Mouse (Mus musculus): ENCODE results near the gene Calr3. TPM values are rescaled to one million over a fixed set of nuclear protein-coding genes. Genes with fewer than 3 reads are reported as not detected.

Calr3 gene
- polyA plus RNA-seq, 1 experiment from 2014 or later = 1.2 TPM

DNA sequence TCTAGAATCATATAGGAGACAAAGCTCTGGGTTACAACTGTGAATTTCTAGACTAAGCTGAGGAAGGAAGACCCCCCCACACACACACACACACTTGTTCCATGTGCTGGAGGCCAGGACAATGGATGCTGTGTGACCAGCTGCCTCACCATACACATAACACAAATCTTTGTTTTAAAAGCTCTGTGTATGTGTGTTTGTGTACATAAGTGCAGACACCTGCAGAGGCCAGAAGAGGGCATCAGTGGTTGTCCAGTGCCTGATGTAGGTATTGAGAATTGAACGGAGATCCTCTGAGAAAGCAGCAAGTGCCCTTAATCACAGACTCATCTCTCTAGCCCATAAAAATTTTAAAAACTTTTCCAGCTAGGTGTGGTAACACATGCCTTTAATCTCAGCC is 20.7 kb downstream of the Calr3 start:
- Histone ChIP-seq H3K27me3 (ENCODE audit: control insufficient read depth, insufficient read depth, low read length) (no peaks in the 10 kb centered on the region), H3K36me3 (replicated peaks; ENCODE audit: control insufficient read depth, insufficient read depth, low read depth, low read length) (no peaks in the 10 kb centered on the region), H3K4me2 (ENCODE audit: low read depth, low read length) (no peak overlapping the region), H3K4me1 (ENCODE audit: control insufficient read depth, insufficient read depth, low read length) (peaks cover 5% of the 10 kb centered on the region; the same call in 1 of the 2 replicates), H3K9me3 (replicated peaks; ENCODE audit: control insufficient read depth, low read length) (no peaks in the 10 kb centered on the region), H3K4me3 (ENCODE audit: low read depth, low read length) (no peak overlapping the region), H3K9ac (replicated peaks; ENCODE audit: low read length) (no peak overlapping the region), H3K27ac (replicated peaks; ENCODE audit: low read depth, low read length) (no peak overlapping the region)
- DNase-seq (ENCODE audit: low spot score) (no peak), ATAC-seq (replicated peaks; ENCODE audit: insufficient number of reproducible peaks, low FRiP score, low TSS enrichment, low read depth) (no peak)
- 58% methylated on average over 1 of the region's 1 CpGs for WGBS

DNA sequence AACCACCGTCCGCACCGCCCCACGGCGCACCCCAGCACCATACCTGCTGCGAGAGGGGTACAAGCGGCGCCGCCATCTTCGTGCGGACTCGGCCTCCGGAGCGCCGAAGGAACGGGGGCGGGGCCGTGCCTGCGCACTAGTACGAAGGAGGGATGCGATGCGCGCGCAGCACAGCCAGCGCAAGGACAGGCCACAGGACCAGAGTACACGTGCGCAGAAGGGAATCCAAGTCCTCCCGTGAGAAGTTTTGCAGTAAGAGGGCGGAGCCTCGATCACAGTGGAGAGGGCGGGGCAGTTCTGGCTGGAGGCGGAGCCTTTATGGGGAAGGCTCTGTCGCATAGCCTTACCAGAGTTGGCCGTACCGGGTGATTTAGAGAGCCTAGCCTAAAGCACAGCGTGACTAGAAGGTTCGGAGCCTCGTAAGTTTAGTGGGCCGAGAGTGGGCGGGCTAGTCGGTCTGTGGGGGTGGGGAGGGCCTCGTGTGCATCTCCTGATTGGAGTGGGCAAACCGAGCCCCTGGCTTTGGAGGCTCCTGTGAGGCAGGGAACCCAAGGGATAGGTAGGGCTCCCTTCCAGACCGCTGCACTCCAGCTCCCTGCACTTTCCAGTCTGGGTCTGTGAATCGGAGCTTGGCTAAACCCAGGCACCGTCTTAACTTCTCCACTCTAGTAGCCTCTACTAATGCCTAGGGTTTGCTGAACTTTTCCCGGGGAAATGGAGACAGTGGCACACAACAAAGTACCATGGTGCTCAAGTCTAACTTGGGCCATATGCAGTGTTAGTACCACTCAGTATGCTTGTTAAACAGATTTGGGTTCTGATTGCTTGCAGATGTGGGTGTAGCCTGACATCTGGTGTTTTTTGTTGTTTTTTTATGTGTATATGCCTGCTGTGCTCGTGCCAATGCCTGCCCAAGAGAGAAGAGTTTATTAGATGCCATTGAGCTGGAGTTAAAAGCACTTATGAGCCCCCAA is 22.0 kb downstream of the Calr3 start, which contains the start of gene Eps15l1:
TSS of gene Eps15l1 (minus strand) at position 99 of the 974 bp plus-strand sequence.
- Histone ChIP-seq H3K9ac (replicated peaks; ENCODE audit: low read length) (peak within 1 kb of the TSS; percentile 90), H3K27ac (replicated peaks; ENCODE audit: low read depth, low read length) (peak within 1 kb of the TSS; percentile 78)
- WGBS = under 1% methylated on average over 48 of the region's 48 CpGs

DNA sequence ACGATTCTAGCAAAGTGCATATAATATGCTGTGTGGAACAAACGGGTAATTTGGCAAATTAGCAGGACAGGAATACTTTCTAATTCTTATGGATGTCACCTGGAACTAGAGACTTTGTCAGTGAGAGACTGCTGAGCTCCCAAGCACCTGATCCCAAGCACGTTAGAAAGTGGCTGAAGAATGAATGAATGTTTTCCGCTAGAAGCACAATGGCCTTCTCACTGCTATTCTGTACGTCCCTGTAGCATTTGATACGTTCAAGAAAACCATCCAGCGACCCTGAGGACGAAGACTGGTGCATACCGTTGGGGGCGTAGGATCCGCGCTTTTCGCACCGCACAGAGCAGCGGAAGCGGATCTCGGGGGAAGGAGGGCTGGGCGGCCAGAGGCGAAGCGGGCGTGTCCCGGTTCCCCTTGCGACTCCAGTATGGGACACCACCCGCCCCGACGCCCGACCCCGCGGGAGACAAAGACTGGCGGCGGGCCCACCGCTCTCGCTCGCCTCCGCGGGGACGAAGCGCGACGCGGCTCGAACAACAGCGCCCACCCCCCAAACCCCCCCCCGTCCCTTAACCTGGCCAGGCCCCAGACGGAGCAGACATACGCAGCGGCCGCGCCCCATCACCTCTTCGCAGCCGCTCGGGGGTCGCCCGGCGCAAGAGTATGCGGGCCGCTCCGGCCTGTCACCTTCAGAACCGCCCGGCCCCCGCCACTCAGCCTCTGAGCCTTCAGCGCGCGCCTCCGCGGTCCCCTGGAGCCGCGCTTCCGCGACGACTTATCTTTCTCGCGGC is 22.9 kb downstream of the Calr3 start:
- ATAC-seq (replicated peaks; ENCODE audit: insufficient number of reproducible peaks, low FRiP score, low TSS enrichment, low read depth) (peak; percentile 67), DNase-seq (ENCODE audit: low spot score) (peak; percentile 47)
- Histone ChIP-seq H3K4me1 (ENCODE audit: control insufficient read depth, insufficient read depth, low read length) (peaks cover 5% of the 10 kb centered on the region; the same call in 1 of the 2 replicates), H3K4me2 (ENCODE audit: low read depth, low read length) (peak overlapping the region; percentile 63), H3K27me3 (ENCODE audit: control insufficient read depth, insufficient read depth, low read length) (no peaks in the 10 kb centered on the region), H3K4me3 (ENCODE audit: low read depth, low read length) (peak overlapping the region; percentile 89), H3K36me3 (replicated peaks; ENCODE audit: control insufficient read depth, insufficient read depth, low read depth, low read length) (no peaks in the 10 kb centered on the region), H3K9ac (replicated peaks; ENCODE audit: low read length) (peak overlapping the region; percentile 90), H3K9me3 (replicated peaks; ENCODE audit: control insufficient read depth, low read length) (no peaks in the 10 kb centered on the region), H3K27ac (replicated peaks; ENCODE audit: low read depth, low read length) (peak overlapping the region; percentile 75)
- under 1% methylated on average over 62 of the region's 73 CpGs for WGBS

More for the DNA sequence above, 22.0 kb downstream of the Calr3 start, which contains the start of gene Eps15l1:
- peaks cover 5% of the 10 kb centered on the region; the same call in 1 of the 2 replicates for H3K4me1 ChIP-seq (ENCODE audit: control insufficient read depth, insufficient read depth, low read length)
- no peaks in the 10 kb centered on the region for H3K36me3 ChIP-seq (replicated peaks; ENCODE audit: control insufficient read depth, insufficient read depth, low read depth, low read length)
- peak; percentile 98 for ATAC-seq (replicated peaks; ENCODE audit: insufficient number of reproducible peaks, low FRiP score, low TSS enrichment, low read depth)
- peak within 1 kb of the TSS; percentile 89 for H3K4me3 ChIP-seq (ENCODE audit: low read depth, low read length)
- peak; percentile 99 for DNase-seq (ENCODE audit: low spot score)
- peak within 1 kb of the TSS; percentile 70 for H3K4me2 ChIP-seq (ENCODE audit: low read depth, low read length)
- H3K9me3 ChIP-seq (replicated peaks; ENCODE audit: control insufficient read depth, low read length) = no peaks in the 10 kb centered on the region
- no peaks in the 10 kb centered on the region for H3K27me3 ChIP-seq (ENCODE audit: control insufficient read depth, insufficient read depth, low read length)

DNA sequence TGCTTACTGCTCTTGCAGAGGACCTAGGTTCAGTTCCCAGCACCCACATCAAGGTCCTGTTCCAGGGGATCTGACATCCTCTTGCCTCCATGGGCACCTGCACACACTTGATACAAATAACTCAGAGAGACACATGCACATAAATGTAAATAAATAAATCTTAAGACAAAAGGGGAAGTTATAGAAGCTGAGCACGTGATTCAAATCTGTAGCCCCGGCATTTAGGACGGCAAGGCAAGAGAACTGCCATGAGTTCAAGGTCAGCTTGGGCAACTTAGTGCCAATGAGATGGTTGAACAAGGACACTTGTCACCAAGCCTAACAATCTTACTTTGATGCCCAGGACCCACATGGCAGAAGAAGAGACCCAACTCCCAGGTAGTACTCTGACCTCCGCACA is 25.6 kb downstream of the Calr3 start:
- Histone ChIP-seq H3K9me3 (replicated peaks; ENCODE audit: control insufficient read depth, low read length) (no peaks in the 10 kb centered on the region), H3K27ac (replicated peaks; ENCODE audit: low read depth, low read length) (no peak overlapping the region), H3K9ac (replicated peaks; ENCODE audit: low read length) (no peak overlapping the region), H3K4me3 (ENCODE audit: low read depth, low read length) (no peak overlapping the region), H3K4me2 (ENCODE audit: low read depth, low read length) (no peak overlapping the region), H3K27me3 (ENCODE audit: control insufficient read depth, insufficient read depth, low read length) (no peaks in the 10 kb centered on the region), H3K36me3 (replicated peaks; ENCODE audit: control insufficient read depth, insufficient read depth, low read depth, low read length) (no peaks in the 10 kb centered on the region), H3K4me1 (ENCODE audit: control insufficient read depth, insufficient read depth, low read length) (peaks cover 5% of the 10 kb centered on the region; the same call in 1 of the 2 replicates)
- WGBS = 98% methylated on average over 4 of the region's 4 CpGs
- DNase-seq (ENCODE audit: low spot score) (no peak), ATAC-seq (replicated peaks; ENCODE audit: insufficient number of reproducible peaks, low FRiP score, low TSS enrichment, low read depth) (no peak)

DNA sequence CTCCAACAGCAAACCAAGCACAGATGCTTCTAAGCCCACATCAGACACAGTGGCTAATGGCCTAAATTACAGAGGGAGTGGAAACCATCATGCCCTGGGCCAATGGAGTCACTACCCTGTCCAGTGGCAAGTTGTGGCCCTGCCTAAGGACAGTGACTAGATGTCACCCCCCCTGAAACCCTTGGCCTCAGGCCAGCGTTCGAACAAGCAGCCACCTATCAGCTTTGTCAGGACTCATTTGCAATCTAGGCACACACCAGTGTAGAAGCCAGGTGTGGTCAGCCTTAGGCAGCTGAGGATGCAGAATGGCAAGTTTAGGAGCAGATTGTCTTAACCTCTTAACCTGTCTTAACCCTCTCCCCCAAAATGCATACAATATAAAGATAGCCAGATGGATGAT is 28.4 kb downstream of the Calr3 start:
- Histone ChIP-seq H3K9ac (replicated peaks; ENCODE audit: low read length) (no peak overlapping the region), H3K4me2 (ENCODE audit: low read depth, low read length) (no peak overlapping the region), H3K36me3 (replicated peaks; ENCODE audit: control insufficient read depth, insufficient read depth, low read depth, low read length) (no peaks in the 10 kb centered on the region), H3K27me3 (ENCODE audit: control insufficient read depth, insufficient read depth, low read length) (no peaks in the 10 kb centered on the region), H3K4me1 (ENCODE audit: control insufficient read depth, insufficient read depth, low read length) (peaks cover 5% of the 10 kb centered on the region; the same call in 1 of the 2 replicates), H3K9me3 (replicated peaks; ENCODE audit: control insufficient read depth, low read length) (no peaks in the 10 kb centered on the region), H3K27ac (replicated peaks; ENCODE audit: low read depth, low read length) (no peak overlapping the region), H3K4me3 (ENCODE audit: low read depth, low read length) (no peak overlapping the region)
- DNase-seq (ENCODE audit: low spot score) (no peak), ATAC-seq (replicated peaks; ENCODE audit: insufficient number of reproducible peaks, low FRiP score, low TSS enrichment, low read depth) (no peak)
- 89% methylated on average over 2 of the region's 2 CpGs for WGBS

DNA sequence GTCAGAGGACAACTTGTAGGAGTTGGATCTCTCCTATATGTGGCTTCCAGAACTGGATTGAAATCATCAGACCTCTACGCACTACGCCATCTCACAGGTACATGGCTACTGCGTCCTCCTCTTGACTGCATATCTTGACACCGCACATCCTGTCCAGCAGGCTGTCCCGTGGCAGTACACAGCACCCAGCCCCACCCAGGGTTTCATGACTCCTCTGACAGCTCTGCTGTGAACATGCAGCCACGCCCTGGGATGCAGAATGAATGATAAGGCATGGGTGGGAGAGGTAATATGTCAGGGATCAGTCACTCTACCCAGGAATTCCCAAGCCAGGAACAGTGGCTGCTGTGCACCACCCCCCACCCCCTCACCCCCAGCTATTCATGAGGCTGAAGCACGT is 29.8 kb downstream of the Calr3 start:
- Histone ChIP-seq H3K27ac (replicated peaks; ENCODE audit: low read depth, low read length) (no peak overlapping the region), H3K4me1 (ENCODE audit: control insufficient read depth, insufficient read depth, low read length) (peaks cover 2% of the 10 kb centered on the region; the same call in 1 of the 2 replicates), H3K4me3 (ENCODE audit: low read depth, low read length) (no peak overlapping the region), H3K27me3 (ENCODE audit: control insufficient read depth, insufficient read depth, low read length) (no peaks in the 10 kb centered on the region), H3K36me3 (replicated peaks; ENCODE audit: control insufficient read depth, insufficient read depth, low read depth, low read length) (no peaks in the 10 kb centered on the region), H3K4me2 (ENCODE audit: low read depth, low read length) (no peak overlapping the region), H3K9ac (replicated peaks; ENCODE audit: low read length) (no peak overlapping the region), H3K9me3 (replicated peaks; ENCODE audit: control insufficient read depth, low read length) (no peaks in the 10 kb centered on the region)
- ATAC-seq (replicated peaks; ENCODE audit: insufficient number of reproducible peaks, low FRiP score, low TSS enrichment, low read depth) (no peak), DNase-seq (ENCODE audit: low spot score) (no peak)
- 91% methylated on average over 7 of the region's 7 CpGs for WGBS

DNA sequence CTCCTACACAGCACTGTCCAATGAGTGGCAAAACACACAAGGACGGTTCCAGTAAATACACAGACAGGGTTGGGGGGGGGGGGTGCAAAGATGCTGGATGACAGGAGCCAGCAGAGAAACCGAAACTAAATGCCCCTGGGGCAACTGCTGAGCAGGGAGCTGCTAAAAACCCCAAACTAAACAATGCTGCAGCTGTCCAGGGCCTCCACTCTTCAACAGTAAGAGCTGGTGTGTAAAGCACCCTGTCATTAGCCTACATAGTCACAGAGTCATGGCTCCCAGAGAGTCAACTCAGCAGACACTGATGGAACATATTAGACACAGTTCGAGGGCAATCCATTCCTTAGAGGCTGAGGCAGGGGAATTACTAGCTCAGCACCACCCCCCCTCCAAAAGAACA is 34.2 kb downstream of the Calr3 start:
- no peak overlapping the region for H3K4me2 ChIP-seq (ENCODE audit: low read depth, low read length)
- ATAC-seq (replicated peaks; ENCODE audit: insufficient number of reproducible peaks, low FRiP score, low TSS enrichment, low read depth) = no peak
- no peak overlapping the region for H3K4me3 ChIP-seq (ENCODE audit: low read depth, low read length)
- H3K27me3 ChIP-seq (ENCODE audit: control insufficient read depth, insufficient read depth, low read length) = no peaks in the 10 kb centered on the region
- peak; percentile 9 for DNase-seq (ENCODE audit: low spot score)
- H3K27ac ChIP-seq (replicated peaks; ENCODE audit: low read depth, low read length) = no peak overlapping the region
- no peaks in the 10 kb centered on the region for H3K4me1 ChIP-seq (ENCODE audit: control insufficient read depth, insufficient read depth, low read length)
- no peaks in the 10 kb centered on the region for H3K36me3 ChIP-seq (replicated peaks; ENCODE audit: control insufficient read depth, insufficient read depth, low read depth, low read length)
- no peak overlapping the region for H3K9ac ChIP-seq (replicated peaks; ENCODE audit: low read length)
- 38% methylated on average over 3 of the region's 3 CpGs for WGBS
- no peaks in the 10 kb centered on the region for H3K9me3 ChIP-seq (replicated peaks; ENCODE audit: control insufficient read depth, low read length)
